Mouse (Mus musculus) heart, embryonic 16.5 days (tissue): ENCODE results near the gene Scgn. TPM values are rescaled to one million over a fixed set of nuclear protein-coding genes. Genes with fewer than 3 reads are reported as not detected.

Source experiments
- ATAC-seq: fragments of 200-750 bp; cut with Nextera tagmentation; replicated peaks from 2 replicates; pipeline ENCODE4 v1.8.0; 2017; ENCODE audit warnings: moderate number of reproducible peaks; ENCODE audit not compliant: insufficient read depth, low FRiP score; ENCODE audit errors: extremely low read depth
- H3K27ac ChIP-seq: fragments of 300-500 bp; sonication (generic); 2 replicates; pipeline ENCODE4 v1.5.1; 2014; ENCODE audit warnings: mild to moderate bottlenecking, low read length, control low read depth, moderate library complexity
- H3K27me3 ChIP-seq: fragments of 300-500 bp; sonication (generic); 2 replicates; pipeline ENCODE4 v1.6.1; 2014; ENCODE audit warnings: low read length, mixed read lengths; ENCODE audit not compliant: control insufficient read depth, insufficient read depth
- H3K36me3 ChIP-seq: fragments of 300-500 bp; sonication (generic); 2 replicates; pipeline ENCODE4 v1.6.1; 2014; ENCODE audit not compliant: control insufficient read depth, insufficient read depth
- H3K4me1 ChIP-seq: fragments of 300-500 bp; sonication (generic); 2 replicates; pipeline ENCODE4 v1.6.1; 2014; ENCODE audit warnings: low read length, mixed read lengths; ENCODE audit not compliant: control insufficient read depth, insufficient read depth
- H3K4me2 ChIP-seq: fragments of 300-500 bp; sonication (generic); 2 replicates; pipeline ENCODE4 v1.6.1; 2014; ENCODE audit warnings: low read depth, mild to moderate bottlenecking, control low read depth, low read length
- H3K4me3 ChIP-seq: fragments of 300-500 bp; sonication (generic); 2 replicates; pipeline ENCODE4 v1.5.1; 2014; ENCODE audit warnings: mild to moderate bottlenecking, control low read depth, low read length
- H3K9ac ChIP-seq: fragments of 300-500 bp; sonication (generic); 2 replicates; pipeline ENCODE4 v1.6.1; 2014; ENCODE audit warnings: low read length, control low read depth
- H3K9me3 ChIP-seq: fragments of 300-500 bp; sonication (generic); replicated peaks from 2 replicates; pipeline ENCODE4 v1.6.1; 2016; ENCODE audit warnings: low read length; ENCODE audit not compliant: control insufficient read depth
- WGBS: fragments of 180-500 bp; shearing (Covaris S2); extraction: QIAGEN DNeasy Blood & Tissue Kit; methylation state at CpG from one replicate; pipeline ENCODE4 v1.1.7; 2014; 5-methylcytosine and 5-hydroxymethylcytosine counted together
- polyA plus RNA-seq: library from polyadenylated mRNA; unstranded; fragments of >200 nt; fragmentation: Nextera tagmentation; extraction: Ambion mirVana; gene quantifications from 2 replicates; pipeline ENCODE4 v1.2.1, GENCODE M21; 2015

The Scgn gene
- polyA plus RNA-seq = not detected in 2 replicates

GRCm38 (mm10) chr13:23990928-23991327, at the start of gene Scgn:
TSS of gene Scgn (minus strand) at chr13:23991214.
- ATAC-seq = no peak
- H3K4me3 ChIP-seq = no peak within 1 kb of the TSS
- no peak within 1 kb of the TSS for H3K9ac ChIP-seq
- H3K4me1 ChIP-seq = no peaks in the 10 kb centered on the region
- no peaks in the 10 kb centered on the region for H3K9me3 ChIP-seq
- no peak within 1 kb of the TSS for H3K4me2 ChIP-seq
- H3K36me3 ChIP-seq = no peaks in the 10 kb centered on the region
- H3K27ac ChIP-seq = no peak within 1 kb of the TSS
- WGBS = under 1% methylated on average over 20 of the region's 20 CpGs
- H3K27me3 ChIP-seq = peaks cover 37% of the 10 kb centered on the region

DNA sequence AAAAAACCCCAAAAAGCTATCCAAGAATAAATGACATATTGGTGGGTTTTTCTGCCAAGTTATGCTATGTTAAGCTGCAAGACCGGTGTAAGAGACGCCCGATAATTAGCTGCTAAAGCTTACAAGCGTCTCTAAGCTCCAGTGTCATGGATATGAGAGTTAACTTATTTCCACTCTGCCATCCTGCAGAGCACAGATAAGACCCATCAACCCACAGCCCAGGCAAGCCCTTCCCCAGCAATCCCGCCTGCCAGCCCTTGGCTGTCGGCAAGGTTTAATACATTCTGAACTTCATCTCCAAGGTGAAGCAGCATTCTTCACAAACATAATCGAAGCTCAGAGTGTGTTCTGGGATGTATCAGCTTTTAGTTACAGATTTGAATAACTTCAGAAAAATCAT, 49.2 kb upstream of the Scgn start:
- Histone ChIP-seq H3K4me2 (no peak overlapping the region), H3K9ac (no peak overlapping the region), H3K27ac (no peak overlapping the region), H3K9me3 (no peaks in the 10 kb centered on the region), H3K4me1 (no peaks in the 10 kb centered on the region), H3K27me3 (no peaks in the 10 kb centered on the region), H3K36me3 (no peaks in the 10 kb centered on the region), H3K4me3 (no peak overlapping the region)
- WGBS = 54% methylated on average over 7 of the region's 7 CpGs
- no peak for ATAC-seq

- Histone ChIP-seq H3K9me3 (no peaks in the 10 kb centered on the region), H3K27ac (no peak overlapping the region), H3K4me3 (no peak overlapping the region), H3K36me3 (no peaks in the 10 kb centered on the region), H3K4me1 (no peaks in the 10 kb centered on the region), H3K9ac (no peak overlapping the region), H3K27me3 (no peaks in the 10 kb centered on the region), H3K4me2 (no peak overlapping the region)
- ATAC-seq = no peak
- 51% methylated on average over 3 of the region's 3 CpGs for WGBS
These were observed 46.5 kb upstream of the Scgn start for GRCm38 (mm10) chr13:24037502-24037901.

DNA sequence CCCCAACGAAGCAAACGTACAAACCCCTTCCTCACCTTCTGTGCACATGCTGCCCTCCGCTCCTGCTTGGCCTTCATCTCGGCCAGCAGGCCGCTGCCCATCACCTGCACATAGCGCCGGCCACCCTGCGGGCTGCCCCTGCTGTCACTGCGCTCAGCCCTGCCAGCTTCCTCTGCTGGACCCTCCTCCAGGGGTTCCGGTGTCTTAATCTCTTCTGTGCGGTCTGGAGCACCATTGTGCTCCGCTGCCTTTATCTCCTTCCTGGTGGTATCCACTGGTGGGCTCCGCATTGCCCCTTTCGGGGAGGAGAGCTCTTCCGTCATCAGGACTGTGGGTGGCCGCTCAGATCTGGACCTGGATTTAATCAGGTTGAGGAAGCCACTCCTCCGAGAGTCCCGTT, 45.1 kb upstream of the Scgn start:
- Histone ChIP-seq H3K9ac (no peak overlapping the region), H3K4me3 (peak overlapping the region; percentile 7; the same call in 1 of the 2 replicates), H3K4me2 (peak overlapping the region; percentile 32), H3K4me1 (no peaks in the 10 kb centered on the region), H3K9me3 (no peaks in the 10 kb centered on the region), H3K27ac (no peak overlapping the region), H3K36me3 (no peaks in the 10 kb centered on the region), H3K27me3 (no peaks in the 10 kb centered on the region)
- 57% methylated on average over 18 of the region's 18 CpGs for WGBS
- ATAC-seq = no peak

DNA sequence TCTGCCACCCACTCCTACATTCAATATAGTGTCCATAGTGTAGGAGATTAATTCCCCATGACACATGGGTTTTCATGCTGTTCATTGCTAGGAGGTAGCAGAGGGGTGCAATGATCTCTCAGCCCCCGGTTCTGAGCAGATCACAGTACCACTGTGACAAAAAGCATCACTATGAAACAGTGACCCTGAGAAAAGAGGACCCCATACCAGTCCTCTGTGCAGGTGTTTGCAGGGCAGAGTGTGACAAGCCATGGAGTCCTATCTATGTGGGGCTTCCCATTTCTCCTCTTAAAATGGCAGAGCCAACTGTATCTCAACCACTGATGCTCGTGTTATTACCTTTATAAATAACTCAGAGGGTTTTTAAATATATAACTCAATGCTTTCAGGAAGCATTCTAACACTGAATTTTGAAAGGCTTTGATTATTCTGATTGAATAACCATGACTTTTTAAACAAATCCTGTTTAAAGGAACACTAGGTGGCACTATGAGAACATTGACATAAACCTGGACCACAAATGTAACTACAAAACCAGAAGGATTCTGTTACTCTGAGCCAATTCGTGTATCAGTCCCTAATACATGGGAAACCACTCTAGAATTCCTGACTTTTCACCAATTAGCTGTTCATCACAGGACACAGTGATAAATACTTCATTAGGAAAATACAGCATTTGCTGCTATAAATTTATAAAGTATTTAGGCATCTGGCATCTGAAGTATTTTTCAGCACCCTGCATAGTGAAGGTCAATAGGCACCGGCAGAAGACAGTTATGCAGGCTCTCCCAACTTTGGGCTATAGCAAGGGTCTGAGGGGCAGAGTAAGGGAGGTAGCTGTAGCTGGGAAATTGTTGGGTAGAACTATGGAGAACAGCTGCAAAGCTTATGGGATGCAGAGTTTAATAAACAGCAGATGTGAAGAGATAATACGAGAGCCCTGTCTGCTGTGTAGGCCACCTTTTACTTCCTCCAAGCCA, 36.5 kb upstream of the Scgn start:
- 48% methylated on average over 5 of the region's 5 CpGs for WGBS
- no peak overlapping the region for H3K4me3 ChIP-seq
- H3K4me1 ChIP-seq = no peaks in the 10 kb centered on the region
- H3K27me3 ChIP-seq = no peaks in the 10 kb centered on the region
- no peak for ATAC-seq
- no peaks in the 10 kb centered on the region for H3K9me3 ChIP-seq
- H3K27ac ChIP-seq = no peak overlapping the region
- H3K4me2 ChIP-seq = no peak overlapping the region
- H3K9ac ChIP-seq = no peak overlapping the region
- H3K36me3 ChIP-seq = no peaks in the 10 kb centered on the region

GRCm38 (mm10) chr13:24018515-24018914, 27.5 kb upstream of the Scgn start:
- H3K9me3 ChIP-seq = no peaks in the 10 kb centered on the region
- H3K9ac ChIP-seq = no peak overlapping the region
- H3K4me2 ChIP-seq = no peak overlapping the region
- H3K36me3 ChIP-seq = no peaks in the 10 kb centered on the region
- H3K27me3 ChIP-seq = no peaks in the 10 kb centered on the region
- WGBS = 78% methylated on average over 4 of the region's 4 CpGs
- no peak for ATAC-seq
- H3K27ac ChIP-seq = no peak overlapping the region
- H3K4me1 ChIP-seq = no peaks in the 10 kb centered on the region
- no peak overlapping the region for H3K4me3 ChIP-seq

- Histone ChIP-seq H3K27me3 (no peaks in the 10 kb centered on the region), H3K4me1 (no peaks in the 10 kb centered on the region), H3K4me2 (no peak overlapping the region), H3K9ac (no peak overlapping the region), H3K27ac (no peak overlapping the region), H3K36me3 (no peaks in the 10 kb centered on the region), H3K9me3 (no peaks in the 10 kb centered on the region), H3K4me3 (no peak overlapping the region)
- ATAC-seq = no peak
- 74% methylated on average over 2 of the region's 2 CpGs for WGBS
These were observed 14.5 kb upstream of the Scgn start for GRCm38 (mm10) chr13:24005528-24005927.

DNA sequence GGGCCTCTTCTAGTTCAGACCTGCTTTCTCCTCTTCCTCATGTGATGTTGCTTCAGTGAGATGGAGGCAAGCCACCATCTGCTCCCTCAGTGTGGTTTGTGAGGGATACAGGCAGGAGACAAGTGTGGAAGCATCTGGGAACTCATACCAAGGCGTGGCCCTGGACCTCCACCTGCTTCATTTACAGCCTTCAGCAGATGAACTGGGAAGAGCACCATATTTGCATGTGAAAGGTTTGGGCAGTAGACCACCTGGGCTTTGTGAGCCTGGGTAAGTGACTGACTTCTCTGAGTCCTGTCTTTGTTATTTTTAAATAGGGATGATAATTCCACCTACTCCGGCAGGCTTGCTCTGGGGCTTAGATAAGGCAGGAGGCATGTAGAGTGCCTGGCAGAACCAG, 10.8 kb upstream of the Scgn start:
- Histone ChIP-seq H3K9me3 (no peaks in the 10 kb centered on the region), H3K9ac (no peak overlapping the region), H3K4me3 (no peak overlapping the region), H3K4me1 (no peaks in the 10 kb centered on the region), H3K27ac (no peak overlapping the region), H3K27me3 (no peaks in the 10 kb centered on the region; the same call in 1 of the 2 replicates), H3K4me2 (no peak overlapping the region), H3K36me3 (no peaks in the 10 kb centered on the region)
- no peak for ATAC-seq
- WGBS = 34% methylated on average over 2 of the region's 2 CpGs

DNA sequence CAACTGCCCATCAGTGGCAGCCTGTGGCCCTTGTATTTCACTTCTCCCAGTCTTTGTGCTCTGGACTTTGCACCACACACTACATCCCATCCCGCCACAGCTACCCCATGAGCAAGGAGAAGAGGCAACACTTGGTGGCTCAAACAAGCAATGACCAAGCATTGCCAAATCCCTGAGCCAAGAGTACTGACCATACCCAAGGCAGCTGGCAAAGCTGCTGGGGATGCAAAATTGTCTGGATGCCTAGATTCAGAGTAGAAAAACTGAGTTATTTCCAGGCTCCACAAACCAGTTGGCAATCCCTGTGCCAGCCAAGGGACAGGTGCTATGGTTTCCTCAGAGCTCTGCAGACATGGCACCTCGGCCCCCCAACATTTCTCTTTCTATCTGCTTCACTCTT, 10.1 kb upstream of the Scgn start:
- ATAC-seq = no peak
- Histone ChIP-seq H3K9me3 (no peaks in the 10 kb centered on the region), H3K27me3 (no peaks in the 10 kb centered on the region; the same call in 1 of the 2 replicates), H3K4me2 (no peak overlapping the region), H3K36me3 (no peaks in the 10 kb centered on the region), H3K4me3 (no peak overlapping the region), H3K9ac (no peak overlapping the region), H3K4me1 (no peaks in the 10 kb centered on the region), H3K27ac (no peak overlapping the region)
- WGBS = 76% methylated on average over 2 of the region's 2 CpGs
